Mouse (Mus musculus) ovary, postnatal 10 days (tissue): ENCODE results near the gene Gm20498.

Source experiments
- DNase-seq: peaks from one replicate; pipeline ENCODE4 v3.0.0; 2022; ENCODE audit warnings: low spot score

Gm20498 gene

GRCm38 (mm10) chr12:81332875-81333421 lies 199.8 kb downstream of the Gm20498 start, which contains the start of gene Slc8a3:
Gene Slc8a3 (minus strand): TSS chr12:81333180.
- no peak for DNase-seq

- DNase-seq, result no peak
These were observed 200.5 kb downstream of the Gm20498 start for GRCm38 (mm10) chr12:81331937-81332874.

GRCm38 (mm10) chr12:81331046-81331638 lies 201.6 kb downstream of the Gm20498 start:
- DNase-seq, result no peak

GRCm38 (mm10) chr12:81324991-81325390 lies 207.7 kb downstream of the Gm20498 start:
- no peak for DNase-seq

GRCm38 (mm10) chr12:81324116-81324515 lies 208.6 kb downstream of the Gm20498 start:
- DNase-seq, result no peak

GRCm38 (mm10) chr12:81321021-81321420 lies 211.7 kb downstream of the Gm20498 start:
- no peak for DNase-seq

GRCm38 (mm10) chr12:81317811-81318210 lies 214.9 kb downstream of the Gm20498 start:
- no peak for DNase-seq

- DNase-seq, result no peak
These were observed 216.8 kb downstream of the Gm20498 start for GRCm38 (mm10) chr12:81315953-81316352.
